Mouse (Mus musculus): ENCODE measurements around the gene Ascl5. TPM values are rescaled to one million over a fixed set of nuclear protein-coding genes. Genes with fewer than 3 reads are reported as not detected.

Gene Ascl5
- polyA plus RNA-seq, 1 experiment, result not detected

GRCm38 (mm10) chr1:136066621-136067020 is 16.0 kb downstream of the Ascl5 start:
- H3K4me3 ChIP-seq (replicated peaks; ENCODE audit: extremely low read depth, low read depth, low read length), result no peak overlapping the region
- TF ChIP-seq CTCF (IDR thresholded peaks at IDR 0.05; ENCODE audit: insufficient read depth, low read length), result no peak
- TF ChIP-seq POLR2A (IDR thresholded peaks at IDR 0.05; ENCODE audit: borderline replicate concordance, extremely low read depth, low read depth, low read length), result no peak
- H3K4me1 ChIP-seq (ENCODE audit: control insufficient read depth, insufficient read depth, low read length), result no peaks in the 10 kb centered on the region
- DNase-seq, result no peak
- WGBS, result 48% methylated on average over 1 of the region's 1 CpGs

- DNase-seq, result no peak
- H3K4me1 ChIP-seq (ENCODE audit: control insufficient read depth, insufficient read depth, low read length), result no peaks in the 10 kb centered on the region
- WGBS, result 50% methylated on average over 3 of the region's 3 CpGs
- no peak overlapping the region for H3K4me3 ChIP-seq (replicated peaks; ENCODE audit: extremely low read depth, low read depth, low read length)
- no peak for TF ChIP-seq POLR2A (IDR thresholded peaks at IDR 0.05; ENCODE audit: borderline replicate concordance, extremely low read depth, low read depth, low read length)
- no peak for TF ChIP-seq CTCF (IDR thresholded peaks at IDR 0.05; ENCODE audit: insufficient read depth, low read length)
Measured at GRCm38 (mm10) chr1:136067579-136067978, 17.0 kb downstream of the Ascl5 start.

GRCm38 (mm10) chr1:136076086-136076485 is 25.5 kb downstream of the Ascl5 start:
- 6% methylated on average over 3 of the region's 3 CpGs for WGBS

GRCm38 (mm10) chr1:136077656-136078055 is 27.1 kb downstream of the Ascl5 start:
- TF ChIP-seq POLR2A (IDR thresholded peaks at IDR 0.05; ENCODE audit: borderline replicate concordance, extremely low read depth, low read depth, low read length) (no peak), CTCF (IDR thresholded peaks at IDR 0.05; ENCODE audit: insufficient read depth, low read length) (no peak)
- H3K4me1 ChIP-seq (ENCODE audit: control insufficient read depth, insufficient read depth, low read length), result no peaks in the 10 kb centered on the region
- H3K4me3 ChIP-seq (replicated peaks; ENCODE audit: extremely low read depth, low read depth, low read length), result no peak overlapping the region
- 38% methylated on average over 4 of the region's 4 CpGs for WGBS
- DNase-seq, result no peak

More at GRCm38 (mm10) chr1:136076086-136076485, 25.5 kb downstream of the Ascl5 start:
- TF ChIP-seq POLR2A (IDR thresholded peaks at IDR 0.05; ENCODE audit: borderline replicate concordance, extremely low read depth, low read depth, low read length) (no peak), CTCF (IDR thresholded peaks at IDR 0.05; ENCODE audit: insufficient read depth, low read length) (peak; percentile 88)
- H3K4me3 ChIP-seq (replicated peaks; ENCODE audit: extremely low read depth, low read depth, low read length), result no peak overlapping the region
- peak; percentile 42 for DNase-seq
- no peaks in the 10 kb centered on the region for H3K4me1 ChIP-seq (ENCODE audit: control insufficient read depth, insufficient read depth, low read length)

DNA sequence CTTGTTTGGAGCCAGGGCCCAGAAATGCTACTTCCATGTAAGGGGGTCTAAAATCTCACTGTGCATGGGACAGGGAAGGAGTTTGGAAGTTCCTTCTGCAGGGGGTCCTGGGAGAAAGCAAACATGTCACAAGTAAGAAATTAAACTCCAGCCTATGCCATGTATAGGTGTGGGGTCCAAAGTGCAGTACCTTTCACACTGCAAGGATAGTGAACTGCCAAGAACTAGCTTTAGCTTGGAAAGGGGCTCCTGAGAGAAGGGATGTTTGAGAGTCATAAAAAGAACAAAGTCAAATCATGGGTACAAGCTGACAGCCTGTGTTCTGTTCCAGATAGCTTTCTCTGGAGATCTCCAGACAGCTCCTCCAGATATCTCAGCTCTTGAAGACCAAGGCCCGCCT is 30.6 kb downstream of the Ascl5 start:
- WGBS, result 82% methylated on average over 1 of the region's 1 CpGs
- TF ChIP-seq POLR2A (IDR thresholded peaks at IDR 0.05; ENCODE audit: borderline replicate concordance, extremely low read depth, low read depth, low read length) (no peak), CTCF (IDR thresholded peaks at IDR 0.05; ENCODE audit: insufficient read depth, low read length) (no peak)

DNA sequence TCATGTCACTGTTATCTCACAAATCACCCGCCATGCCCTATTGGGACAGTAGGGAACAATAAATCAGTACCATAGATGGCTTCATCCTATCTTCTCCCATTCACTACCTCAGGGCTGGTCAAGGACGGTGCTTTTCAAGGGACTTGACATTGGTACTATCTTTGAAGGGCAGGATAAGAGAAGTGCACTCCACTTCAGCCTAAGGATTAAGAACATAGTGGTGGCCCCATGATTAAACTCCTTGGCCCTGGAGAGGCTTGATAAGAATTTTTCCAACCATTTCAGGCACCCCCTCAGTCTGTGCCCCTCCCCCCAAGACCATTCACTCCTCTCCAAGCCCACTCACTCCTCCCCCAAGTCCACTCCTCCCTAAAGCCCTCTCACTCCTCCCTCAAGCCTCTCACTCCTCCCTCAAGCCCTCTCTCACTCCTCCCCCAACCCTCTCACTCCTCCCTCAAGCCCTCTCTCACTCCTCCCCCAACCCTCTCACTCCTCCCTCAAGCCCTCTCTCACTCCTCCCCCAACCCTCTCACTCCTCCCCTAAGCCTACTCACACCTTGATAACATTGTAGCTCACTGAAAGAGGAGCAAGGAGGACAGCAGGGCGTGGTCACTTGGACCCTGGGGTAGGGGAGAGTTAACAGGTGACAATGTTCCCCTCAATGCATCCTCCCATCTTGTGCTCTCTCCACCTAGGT is 35.5 kb downstream of the Ascl5 start:
- H3K4me3 ChIP-seq (replicated peaks; ENCODE audit: extremely low read depth, low read depth, low read length), result no peak overlapping the region

More for the DNA sequence above, 30.6 kb downstream of the Ascl5 start:
- DNase-seq, result no peak
- Histone ChIP-seq H3K4me3 (replicated peaks; ENCODE audit: extremely low read depth, low read depth, low read length) (no peak overlapping the region), H3K4me1 (ENCODE audit: control insufficient read depth, insufficient read depth, low read length) (no peaks in the 10 kb centered on the region)

DNA sequence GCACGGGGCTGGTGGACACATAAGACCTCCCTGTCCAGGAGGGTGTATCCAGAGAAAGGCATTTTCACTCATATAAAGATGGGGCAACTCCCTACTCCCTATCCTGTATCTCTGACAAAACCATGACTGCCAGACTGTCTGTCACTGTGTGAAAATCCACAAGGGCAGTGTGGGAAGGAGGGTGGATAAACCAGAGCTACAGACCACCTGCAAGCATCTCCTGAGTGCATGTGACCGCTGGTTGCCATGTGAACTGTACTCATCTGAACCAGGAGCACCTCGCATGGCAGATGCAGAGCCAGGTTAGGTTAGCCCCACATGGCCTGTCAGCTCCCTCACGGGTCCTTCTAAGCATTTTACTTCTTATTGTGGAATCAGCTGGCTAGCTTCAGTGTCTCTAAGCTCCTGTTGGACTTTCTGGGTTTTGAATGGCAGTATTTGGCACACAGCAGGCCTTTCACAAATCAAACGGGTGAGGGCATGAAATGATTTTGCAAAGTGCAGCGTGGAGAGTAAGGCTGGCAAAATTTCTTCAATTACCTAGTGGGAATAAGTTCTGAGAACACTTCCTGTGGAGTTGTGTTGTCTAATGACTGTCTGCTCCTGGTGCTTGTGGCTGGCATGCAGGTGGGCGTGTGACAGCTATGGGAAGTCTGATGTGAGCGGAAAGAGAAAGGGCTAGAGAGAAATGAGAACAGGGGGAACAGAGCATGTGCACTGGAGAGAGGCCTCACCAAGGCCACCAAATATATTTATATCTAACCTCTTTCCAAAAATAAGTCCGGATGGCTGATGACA is 39.0 kb downstream of the Ascl5 start:
- TF ChIP-seq CTCF (IDR thresholded peaks at IDR 0.05; ENCODE audit: insufficient read depth, low read length) (no peak), POLR2A (IDR thresholded peaks at IDR 0.05; ENCODE audit: borderline replicate concordance, extremely low read depth, low read depth, low read length) (no peak)
- no peak overlapping the region for H3K4me3 ChIP-seq (replicated peaks; ENCODE audit: extremely low read depth, low read depth, low read length)
- DNase-seq, result no peak
- WGBS, result 71% methylated on average over 9 of the region's 9 CpGs
- H3K4me1 ChIP-seq (ENCODE audit: control insufficient read depth, insufficient read depth, low read length), result no peaks in the 10 kb centered on the region

More for the DNA sequence above, 35.5 kb downstream of the Ascl5 start:
- DNase-seq, result no peak
- WGBS, result 61% methylated on average over 3 of the region's 3 CpGs
- H3K4me1 ChIP-seq (ENCODE audit: control insufficient read depth, insufficient read depth, low read length), result no peaks in the 10 kb centered on the region
- TF ChIP-seq CTCF (IDR thresholded peaks at IDR 0.05; ENCODE audit: insufficient read depth, low read length) (no peak), POLR2A (IDR thresholded peaks at IDR 0.05; ENCODE audit: borderline replicate concordance, extremely low read depth, low read depth, low read length) (no peak)

GRCm38 (mm10) chr1:136093726-136094125 is 43.1 kb downstream of the Ascl5 start:
- DNase-seq, result no peak
- WGBS, result 63% methylated on average over 3 of the region's 3 CpGs
- H3K4me1 ChIP-seq (ENCODE audit: control insufficient read depth, insufficient read depth, low read length), result no peaks in the 10 kb centered on the region
- H3K4me3 ChIP-seq (replicated peaks; ENCODE audit: extremely low read depth, low read depth, low read length), result no peak overlapping the region
- no peak for TF ChIP-seq CTCF (IDR thresholded peaks at IDR 0.05; ENCODE audit: insufficient read depth, low read length)
- no peak for TF ChIP-seq POLR2A (IDR thresholded peaks at IDR 0.05; ENCODE audit: borderline replicate concordance, extremely low read depth, low read depth, low read length)

DNA sequence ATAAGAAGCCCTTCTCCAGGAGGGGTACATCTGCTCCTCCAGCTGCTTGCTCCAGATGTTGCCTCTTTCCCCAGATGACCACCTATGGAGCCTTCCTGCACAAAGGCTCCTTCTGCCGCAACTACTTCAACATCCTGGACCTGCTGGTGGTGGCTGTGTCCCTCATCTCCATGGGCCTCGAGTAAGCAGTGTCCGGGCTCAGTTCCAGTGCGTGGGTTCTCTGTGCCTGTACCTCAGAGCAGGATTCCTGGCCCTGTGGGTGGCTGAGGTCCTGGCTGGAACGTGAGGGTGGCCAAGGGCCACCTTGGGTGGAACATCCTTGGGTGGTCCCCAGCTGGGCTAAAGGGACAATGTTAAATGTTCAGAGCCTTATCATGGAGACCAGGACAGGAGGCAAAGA is 44.2 kb downstream of the Ascl5 start:
- WGBS, result 69% methylated on average over 5 of the region's 5 CpGs
- TF ChIP-seq POLR2A (IDR thresholded peaks at IDR 0.05; ENCODE audit: borderline replicate concordance, extremely low read depth, low read depth, low read length) (no peak), CTCF (IDR thresholded peaks at IDR 0.05; ENCODE audit: insufficient read depth, low read length) (no peak)
- H3K4me3 ChIP-seq (replicated peaks; ENCODE audit: extremely low read depth, low read depth, low read length), result no peak overlapping the region
- no peaks in the 10 kb centered on the region for H3K4me1 ChIP-seq (ENCODE audit: control insufficient read depth, insufficient read depth, low read length)
- no peak for DNase-seq

Other genes with a start within 250 kb of the Ascl5 start
- gene Lad1, start 232.2 kb upstream of the Ascl5 start, polyA plus RNA-seq (2012; rRNA removed), result 6.9 and 43.2 TPM in 2 replicates
- gene Tnnt2, start 214.4 kb upstream of the Ascl5 start, polyA plus RNA-seq (2012; rRNA removed), result 31.3 and 74.6 TPM in 2 replicates
- gene Pkp1, start 131.6 kb upstream of the Ascl5 start, polyA plus RNA-seq (2012; rRNA removed), result 0.07 and 40.6 TPM in 2 replicates
- 0.05 TPM in 1 of 2 replicates, not detected in the other for gene Igfn1, start 44.5 kb upstream of the Ascl5 start, polyA plus RNA-seq (2012; rRNA removed)
- 56.4 and 73.2 TPM in 2 replicates for gene Tmem9, start 42.7 kb upstream of the Ascl5 start, polyA plus RNA-seq (2012; rRNA removed)
- 2.9 and 7.5 TPM in 2 replicates for gene Cacna1s, start 1.9 kb downstream of the Ascl5 start, polyA plus RNA-seq (2012; rRNA removed)
- gene Kif21b, start 80.6 kb downstream of the Ascl5 start, polyA plus RNA-seq (2012; rRNA removed), result 12.1 and 14.4 TPM in 2 replicates
- 0.14 TPM in 1 of 2 replicates, not detected in the other for gene Mroh3, start 162.0 kb downstream of the Ascl5 start, polyA plus RNA-seq (2012; rRNA removed)
- 4.2 and 7.3 TPM in 2 replicates for gene Inava, start 183.5 kb downstream of the Ascl5 start, polyA plus RNA-seq (2012; rRNA removed)
- gene Gpr25, start 210.1 kb downstream of the Ascl5 start, polyA plus RNA-seq (2012; rRNA removed), result 0.14 and 0.45 TPM in 2 replicates

Measured in lung, adult 2 months (tissue).